ENCODE assay signal across 21 mouse cellular contexts in genomic region chr12:28734271-28734670, GRCm38 (mm10). TPM values are rescaled to one million over a fixed set of nuclear protein-coding genes. Genes with fewer than 3 reads are reported as not detected.
DNase-seq lines count a peak whose midpoint lies in the region; TF ChIP-seq lines count a peak whose summit lies in the region.
"Had no signal": no experiment of that assay in that cellular context is flagged by ENCODE, and none has a peak within 500 bp of the region (broad histone marks: within the 10 kb centered on the region; RNA-seq: fewer than 3 reads in every experiment).

No protein-coding gene starts in this region.

- peaks cover 15% of the 10 kb centered on the region for H3K36me3 ChIP-seq in ES-E14 (ENCODE audit: control insufficient read depth, insufficient read depth, low read length, poor library complexity, severe bottlenecking)

- peak overlapping the region; percentile 70 for H3K27ac ChIP-seq in ES-E14 (ENCODE audit: insufficient read depth, low read depth, low read length, poor library complexity, severe bottlenecking)

- no peak overlapping the region for H3K9ac ChIP-seq in ES-E14 (ENCODE audit: insufficient read depth, low read depth, low read length, poor library complexity, severe bottlenecking)

- DNase-seq in ES-CJ7 (ENCODE audit: low read depth, low spot score), result peak; percentile 37
- DNase-seq in ES-E14 (ENCODE audit: low read depth, low spot score), result no peak
- peak; percentile 79 for DNase-seq in R1 (ENCODE audit: low read depth, low spot score)
- DNase-seq in ZHBTc4 (ENCODE audit: low read depth, low spot score), result peak; percentile 74
- DNase-seq in lung, postnatal 14 days, result no peak
- DNase-seq in embryo, embryonic 10 days (ENCODE audit: low spot score), result no peak
- DNase-seq in cerebellum, postnatal 4 days (ENCODE audit: low spot score in 2 of 2), result no peak
- no peak for DNase-seq in left cerebral cortex, adult 11 months (ENCODE audit: low spot score)
- DNase-seq: adrenal gland, adult 2 months; adrenal gland, adult 8-10 months; adrenal gland, postnatal 10 days; adrenal gland, postnatal 14 days; adrenal gland, postnatal 25 days; adrenal gland, postnatal 36 days; B cell, adult 2 months; cerebellum, adult 11 months; cerebellum, adult 11-12 months; cerebellum, adult 18-20 months; cerebellum, adult 2 months; cerebellum, adult 8-10 months; cerebellum, adult 9-10 months had no signal

- in situ Hi-C loops in ES-E14 (cut with MboI; ENCODE audit: low sequenced_read_pairs in 2 of 2, unreplicated experiment in 2 of 2), result no loop called here

- no peaks in the 10 kb centered on the region for H3K9me3 ChIP-seq in ES-E14 (ENCODE audit: control insufficient read depth, insufficient read depth, low read depth, low read length)

- no peak overlapping the region for H3K4me3 ChIP-seq in ES-E14 (ENCODE audit: insufficient read depth in 1 of 2, low read depth in 1 of 2, low read length in 2 of 2, poor library complexity in 1 of 2, severe bottlenecking in 1 of 2)

- no peaks in the 10 kb centered on the region; a peak in 1 of 4 replicates for H3K4me1 ChIP-seq in ES-E14 (ENCODE audit: control insufficient read depth in 2 of 2, insufficient read depth in 2 of 2, low read length in 2 of 2, poor library complexity in 1 of 2)

TF ChIP-seq in ES-E14, 5 proteins besides CTCF, POLR2A, EP300 and RAD21:
- no peak for TF ChIP-seq ZC3H11A (IDR thresholded peaks at IDR 0.05; ENCODE audit: borderline replicate concordance, low read depth, low read length)
- TF ChIP-seq MAFK (IDR thresholded peaks at IDR 0.05; ENCODE audit: insufficient read depth, low read depth, low read length), result no peak
- TF ChIP-seq HCFC1 (IDR thresholded peaks at IDR 0.05; ENCODE audit: borderline replicate concordance, insufficient read depth, low read length), result no peak
- TF ChIP-seq CHD2 (IDR thresholded peaks at IDR 0.05; ENCODE audit: low read depth, low read length), result no peak
- no peak for TF ChIP-seq ZNF384 (IDR thresholded peaks at IDR 0.05; ENCODE audit: low read depth, low read length)

RNA-seq across cellular contexts. Expression of gene Trappc12, which starts 16.0 kb away (rescaled TPM):
- total RNA-seq in ES-E14 (2012; rRNA removed), result 18.9 and 20.4 TPM in 2 replicates

RNA-seq across cellular contexts. Expression of gene Eipr1, which starts 17.3 kb away (rescaled TPM):
- 41.5 and 43.7 TPM in 2 replicates for total RNA-seq in ES-E14 (2012; rRNA removed)

RNA-seq across cellular contexts. Expression of gene Adi1, which starts 59.2 kb away (rescaled TPM):
- total RNA-seq in ES-E14 (2012; rRNA removed), result 19.0 and 25.3 TPM in 2 replicates

Comparison
In these comparisons a context has a peak if more than half of its experiments do, and no peak if none do; other contexts are left out.
1. DNase-seq: peak in ES-CJ7 (single experiment), R1 (single experiment) and ZHBTc4 (single experiment); none in ES-E14 (single experiment), lung, postnatal 14 days (single experiment), embryo, embryonic 10 days (single experiment), cerebellum, postnatal 4 days (0 of 2) and left cerebral cortex, adult 11 months (single experiment).